Mouse (Mus musculus) limb, embryonic 12.5 days (tissue): Measurements from ENCODE around the gene Ero1lb. TPM values are rescaled to one million over a fixed set of nuclear protein-coding genes. Genes with fewer than 3 reads are reported as not detected.

Experiments
- ATAC-seq: fragments of 200-750 bp; cut with Nextera tagmentation; 2 replicates; pipeline ENCODE4 v1.8.0; 2017; ENCODE audit warnings: low read depth, moderate TSS enrichment; ENCODE audit not compliant: insufficient number of reproducible peaks, insufficient read depth, low FRiP score, low TSS enrichment
- H3K27ac ChIP-seq: fragments of 300-500 bp; sonication (generic); 2 replicates; pipeline ENCODE4 v1.5.1; 2016; ENCODE audit warnings: mild to moderate bottlenecking, moderate library complexity
- H3K27me3 ChIP-seq: fragments of 300-500 bp; sonication (generic); 2 replicates; pipeline ENCODE4 v1.6.1; 2016; ENCODE audit warnings: mild to moderate bottlenecking, moderate library complexity
- H3K36me3 ChIP-seq: fragments of 300-500 bp; sonication (generic); 2 replicates; pipeline ENCODE4 v1.6.1; 2016; ENCODE audit warnings: mild to moderate bottlenecking, moderate library complexity
- H3K4me1 ChIP-seq: fragments of 300-500 bp; sonication (generic); replicated peaks from 2 replicates; pipeline ENCODE4 v1.6.1; 2016
- H3K4me2 ChIP-seq: fragments of 300-500 bp; sonication (generic); 2 replicates; pipeline ENCODE4 v1.6.1; 2016; ENCODE audit warnings: mild to moderate bottlenecking, moderate library complexity
- H3K4me3 ChIP-seq: fragments of 300-500 bp; sonication (generic); replicated peaks from 2 replicates; pipeline ENCODE4 v1.5.1; 2016; ENCODE audit warnings: mild to moderate bottlenecking
- H3K9ac ChIP-seq: fragments of 300-500 bp; sonication (generic); replicated peaks from 2 replicates; pipeline ENCODE4 v1.6.1; 2016; ENCODE audit warnings: mild to moderate bottlenecking, moderate library complexity
- H3K9me3 ChIP-seq: fragments of 300-500 bp; sonication (generic); 2 replicates; pipeline ENCODE4 v1.6.1; 2016; ENCODE audit warnings: mild to moderate bottlenecking, moderate library complexity
- WGBS: fragments of 180-500 bp; shearing (Covaris S2); methylation state at CpG from one replicate; pipeline ENCODE4 v1.1.7; 2016; 5-methylcytosine and 5-hydroxymethylcytosine counted together
- polyA plus RNA-seq: library from polyadenylated mRNA; unstranded; fragments of >200 nt; fragmentation: Nextera tagmentation; extraction: Ambion mirVana; gene quantifications from 2 replicates; pipeline ENCODE4 v1.2.1, GENCODE M21; 2016

Ero1lb gene
- polyA plus RNA-seq, 1 experiment from 2014 or later: 6.4 TPM

DNA sequence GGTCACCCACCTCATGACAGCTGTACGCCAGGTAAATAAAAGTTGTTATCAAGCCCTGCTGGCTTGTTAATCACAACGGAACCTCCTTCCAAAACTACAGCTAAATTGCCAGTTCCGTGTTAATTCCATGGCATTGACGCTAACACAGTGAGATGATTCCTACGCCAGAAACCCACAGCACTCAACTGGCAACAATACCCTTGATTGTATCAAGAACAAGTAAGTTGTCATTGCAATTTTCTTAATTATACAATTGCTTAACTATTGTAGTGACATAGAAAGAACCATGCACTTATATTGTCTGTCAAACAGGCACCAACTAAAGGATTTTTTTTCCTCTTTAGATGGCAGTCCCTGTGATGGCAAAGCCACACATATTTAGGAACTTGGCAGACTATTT, 22.4 kb upstream of the Ero1lb start:
- Histone ChIP-seq H3K9ac (no peak overlapping the region), H3K27ac (no peak overlapping the region), H3K4me3 (no peak overlapping the region), H3K4me2 (no peak overlapping the region), H3K9me3 (no peaks in the 10 kb centered on the region), H3K36me3 (no peaks in the 10 kb centered on the region), H3K27me3 (no peaks in the 10 kb centered on the region), H3K4me1 (peaks cover 6% of the 10 kb centered on the region)
- 69% methylated on average over 5 of the region's 5 CpGs for WGBS
- ATAC-seq: no peak

DNA sequence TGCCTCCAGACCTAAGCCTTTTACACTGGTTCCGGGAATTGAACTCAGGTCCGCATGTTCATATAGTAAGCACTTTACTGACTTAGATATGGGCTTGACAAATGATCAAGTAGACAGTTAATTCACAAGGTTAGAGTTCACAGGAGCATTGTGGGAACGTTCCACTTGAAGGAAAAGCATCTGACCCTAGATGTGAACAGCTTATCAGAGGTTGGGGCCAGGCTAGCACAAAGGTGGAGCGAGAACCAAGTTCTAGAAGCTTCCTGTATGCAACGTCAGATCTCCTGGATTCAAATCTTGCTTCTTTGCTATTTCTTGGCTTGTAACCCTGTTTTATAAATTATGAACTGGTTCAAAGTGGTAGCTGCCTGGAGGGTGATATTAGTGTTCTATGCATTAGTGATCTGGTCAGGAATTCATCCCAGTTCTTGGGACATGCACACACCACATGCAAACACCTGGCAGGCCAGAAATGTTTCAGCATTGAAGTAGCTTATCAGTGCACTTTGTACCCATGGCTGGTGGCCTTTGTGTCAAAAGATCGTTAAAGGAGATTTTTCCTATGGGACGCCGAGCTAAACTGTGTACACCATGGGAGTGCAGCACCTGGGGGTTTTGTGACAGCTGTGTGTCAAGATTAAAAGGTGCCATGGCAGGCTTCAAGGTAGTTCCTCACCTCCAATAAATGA, 21.6 kb upstream of the Ero1lb start:
- Histone ChIP-seq H3K4me1 (peaks cover 6% of the 10 kb centered on the region), H3K36me3 (no peaks in the 10 kb centered on the region), H3K4me2 (no peak overlapping the region), H3K27ac (no peak overlapping the region), H3K9ac (no peak overlapping the region), H3K27me3 (no peaks in the 10 kb centered on the region), H3K9me3 (no peaks in the 10 kb centered on the region), H3K4me3 (no peak overlapping the region)
- no peak for ATAC-seq
- WGBS: 83% methylated on average over 8 of the region's 8 CpGs

DNA sequence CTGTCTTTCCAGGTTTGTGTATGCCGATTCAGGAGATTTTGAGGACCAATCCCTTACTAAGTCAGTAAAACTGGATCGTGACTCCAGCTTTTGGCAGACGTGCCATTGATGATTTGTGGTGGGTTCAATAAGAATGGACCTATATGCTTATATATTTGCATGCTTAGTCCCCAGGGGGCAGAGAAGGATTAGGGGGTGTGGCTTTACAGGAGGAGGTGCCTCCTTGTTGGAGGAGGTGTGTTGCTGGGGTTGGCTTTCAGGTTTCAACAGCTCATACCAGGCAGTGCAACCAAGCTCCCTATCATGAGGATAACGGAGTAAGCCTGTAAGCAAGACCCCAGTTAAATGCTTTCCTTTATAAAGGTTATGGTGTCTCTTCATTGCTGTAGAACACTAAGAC, 11.5 kb upstream of the Ero1lb start:
- no peak overlapping the region for H3K27ac ChIP-seq
- no peak overlapping the region for H3K4me3 ChIP-seq
- 64% methylated on average over 4 of the region's 4 CpGs for WGBS
- H3K4me1 ChIP-seq: no peaks in the 10 kb centered on the region
- no peak overlapping the region for H3K4me2 ChIP-seq
- ATAC-seq: no peak
- H3K27me3 ChIP-seq: no peaks in the 10 kb centered on the region
- H3K36me3 ChIP-seq: no peaks in the 10 kb centered on the region
- H3K9me3 ChIP-seq: no peaks in the 10 kb centered on the region
- no peak overlapping the region for H3K9ac ChIP-seq

DNA sequence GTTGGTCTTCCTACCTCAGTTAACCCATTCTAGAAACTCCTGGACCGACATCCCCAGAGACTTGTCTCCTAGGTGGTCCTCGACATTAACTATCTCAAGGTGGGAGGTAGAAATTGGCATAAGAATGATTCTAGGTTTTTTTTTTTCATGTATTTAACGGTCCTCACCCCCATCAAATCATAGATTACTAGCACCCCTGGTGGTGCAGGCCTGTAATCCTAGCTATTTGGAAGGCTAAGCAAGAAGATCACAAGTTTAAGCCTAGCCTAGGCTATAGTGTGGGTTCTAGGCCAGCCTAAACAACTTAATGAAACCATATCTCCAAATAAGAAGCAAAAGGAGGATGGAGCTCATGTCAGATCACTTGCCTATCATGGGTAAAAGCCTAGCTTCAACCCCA, 6.6 kb upstream of the Ero1lb start:
- Histone ChIP-seq H3K36me3 (no peaks in the 10 kb centered on the region), H3K27ac (no peak overlapping the region), H3K27me3 (no peaks in the 10 kb centered on the region), H3K9me3 (no peaks in the 10 kb centered on the region), H3K4me2 (no peak overlapping the region), H3K4me1 (no peaks in the 10 kb centered on the region), H3K9ac (no peak overlapping the region), H3K4me3 (no peak overlapping the region)
- ATAC-seq: no peak
- 60% methylated on average over 3 of the region's 3 CpGs for WGBS

DNA sequence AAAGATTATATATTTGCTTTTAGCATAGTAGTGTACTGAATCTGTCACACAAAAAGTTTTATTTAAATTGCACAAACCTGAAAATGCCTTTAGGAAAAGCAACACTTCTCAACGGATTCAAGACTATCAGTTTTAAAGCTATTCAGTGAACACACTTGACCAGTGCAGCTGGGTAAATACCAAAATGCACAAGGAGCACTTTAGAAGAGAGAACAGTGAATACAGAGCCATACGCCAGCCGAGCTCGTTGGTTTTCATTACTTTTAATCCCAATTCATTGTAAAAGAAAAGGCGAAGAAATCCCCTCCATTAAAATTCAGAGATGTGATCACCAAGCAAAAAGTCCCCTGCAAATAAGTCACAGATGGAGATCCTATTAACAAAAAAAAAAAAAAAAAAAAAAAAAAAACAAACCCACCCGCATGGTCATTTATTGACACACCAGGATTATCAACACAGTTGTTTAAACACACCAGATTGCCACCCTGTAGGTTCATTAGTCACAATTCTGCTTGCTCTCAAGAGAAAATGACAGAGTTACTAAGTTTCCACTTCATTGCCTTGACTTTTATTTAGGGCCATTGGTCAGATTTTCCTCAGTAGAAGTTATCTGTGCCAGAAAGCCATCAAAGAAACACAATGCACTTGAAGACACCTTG, 6.1 kb upstream of the Ero1lb start:
- Histone ChIP-seq H3K9ac (no peak overlapping the region), H3K27ac (no peak overlapping the region), H3K4me1 (no peaks in the 10 kb centered on the region), H3K27me3 (no peaks in the 10 kb centered on the region), H3K4me3 (no peak overlapping the region), H3K36me3 (no peaks in the 10 kb centered on the region), H3K9me3 (no peaks in the 10 kb centered on the region), H3K4me2 (no peak overlapping the region)
- WGBS: 48% methylated on average over 6 of the region's 6 CpGs
- ATAC-seq: no peak

DNA sequence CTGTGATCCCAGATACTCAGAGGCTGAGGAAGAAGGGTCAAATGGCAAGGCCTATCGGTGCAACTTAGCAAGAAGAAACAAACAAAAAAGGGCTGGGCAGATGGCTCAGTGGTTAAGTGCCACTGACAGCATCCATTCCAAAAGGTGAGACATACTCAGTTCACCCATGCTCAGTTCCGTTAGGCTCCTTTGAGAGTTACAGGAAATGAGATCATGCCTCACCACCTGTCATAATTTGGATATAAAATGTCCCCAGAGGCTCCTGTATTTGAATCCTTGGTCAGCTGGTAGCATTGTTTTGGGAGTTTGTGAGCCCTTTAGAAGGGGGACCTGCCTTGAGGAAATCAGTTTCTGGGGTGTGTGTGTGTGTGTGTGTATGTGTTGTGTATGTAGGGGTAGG, 3.9 kb upstream of the Ero1lb start:
- H3K4me3 ChIP-seq: no peak overlapping the region
- no peak overlapping the region for H3K4me2 ChIP-seq
- H3K36me3 ChIP-seq: no peaks in the 10 kb centered on the region
- ATAC-seq: no peak
- WGBS: 73% methylated on average over 2 of the region's 2 CpGs
- peaks cover 5% of the 10 kb centered on the region; the same call in 1 of the 2 replicates for H3K27me3 ChIP-seq
- no peak overlapping the region for H3K9ac ChIP-seq
- H3K27ac ChIP-seq: no peak overlapping the region
- peaks cover 6% of the 10 kb centered on the region for H3K4me1 ChIP-seq
- no peaks in the 10 kb centered on the region for H3K9me3 ChIP-seq

DNA sequence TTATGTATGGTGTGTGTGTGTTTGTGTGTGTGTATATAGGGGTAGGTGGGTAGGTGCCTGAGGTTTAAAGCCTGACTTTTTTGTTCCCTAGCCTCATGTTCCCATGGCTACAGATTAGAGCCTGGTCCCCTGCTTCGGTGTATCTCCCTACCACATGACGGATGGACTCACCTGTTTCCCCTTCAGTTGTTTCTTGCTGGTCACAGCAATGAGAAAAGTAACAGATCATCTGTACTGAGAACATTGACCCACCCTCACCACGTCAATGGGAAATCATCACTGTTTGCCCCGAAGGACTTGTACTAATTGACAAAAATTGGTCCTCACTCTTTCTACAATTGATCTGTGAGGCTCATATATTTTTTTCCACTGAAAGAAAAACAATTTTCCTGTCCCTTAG, 3.4 kb upstream of the Ero1lb start:
- no peaks in the 10 kb centered on the region for H3K36me3 ChIP-seq
- no peaks in the 10 kb centered on the region for H3K9me3 ChIP-seq
- WGBS: 81% methylated on average over 4 of the region's 4 CpGs
- ATAC-seq: no peak
- H3K9ac ChIP-seq: no peak overlapping the region
- no peak overlapping the region for H3K27ac ChIP-seq
- peaks cover 9% of the 10 kb centered on the region; the same call in 1 of the 2 replicates for H3K27me3 ChIP-seq
- H3K4me1 ChIP-seq: peaks cover 6% of the 10 kb centered on the region
- no peak overlapping the region for H3K4me2 ChIP-seq
- H3K4me3 ChIP-seq: no peak overlapping the region

DNA sequence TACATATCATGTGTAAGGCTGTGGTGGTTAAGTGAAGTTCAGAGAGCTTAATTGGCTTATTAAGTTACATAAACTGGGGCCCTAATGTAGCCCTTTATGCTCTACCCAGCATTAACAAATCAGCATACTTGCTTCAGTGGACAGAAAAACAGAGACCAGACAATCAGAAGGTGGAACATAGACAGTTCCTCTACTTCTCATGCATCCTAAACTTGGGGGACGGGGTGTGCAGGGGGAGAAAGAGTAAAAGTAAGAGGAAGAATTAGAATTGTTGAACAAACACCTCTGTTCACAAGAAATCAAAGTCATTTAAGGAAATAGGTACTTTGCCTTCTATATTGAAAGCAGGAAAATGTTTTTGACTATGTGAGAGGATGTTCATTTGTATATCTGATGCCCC, 2.3 kb downstream of the Ero1lb start:
- no peak overlapping the region for H3K4me2 ChIP-seq
- ATAC-seq: no peak
- no peaks in the 10 kb centered on the region for H3K9me3 ChIP-seq
- no peaks in the 10 kb centered on the region for H3K36me3 ChIP-seq
- peaks cover 9% of the 10 kb centered on the region; the same call in 1 of the 2 replicates for H3K27me3 ChIP-seq
- H3K4me1 ChIP-seq: peaks cover 6% of the 10 kb centered on the region
- no peak overlapping the region for H3K27ac ChIP-seq
- WGBS: 83% methylated on average over 1 of the region's 1 CpGs
- no peak overlapping the region for H3K4me3 ChIP-seq
- no peak overlapping the region for H3K9ac ChIP-seq

DNA sequence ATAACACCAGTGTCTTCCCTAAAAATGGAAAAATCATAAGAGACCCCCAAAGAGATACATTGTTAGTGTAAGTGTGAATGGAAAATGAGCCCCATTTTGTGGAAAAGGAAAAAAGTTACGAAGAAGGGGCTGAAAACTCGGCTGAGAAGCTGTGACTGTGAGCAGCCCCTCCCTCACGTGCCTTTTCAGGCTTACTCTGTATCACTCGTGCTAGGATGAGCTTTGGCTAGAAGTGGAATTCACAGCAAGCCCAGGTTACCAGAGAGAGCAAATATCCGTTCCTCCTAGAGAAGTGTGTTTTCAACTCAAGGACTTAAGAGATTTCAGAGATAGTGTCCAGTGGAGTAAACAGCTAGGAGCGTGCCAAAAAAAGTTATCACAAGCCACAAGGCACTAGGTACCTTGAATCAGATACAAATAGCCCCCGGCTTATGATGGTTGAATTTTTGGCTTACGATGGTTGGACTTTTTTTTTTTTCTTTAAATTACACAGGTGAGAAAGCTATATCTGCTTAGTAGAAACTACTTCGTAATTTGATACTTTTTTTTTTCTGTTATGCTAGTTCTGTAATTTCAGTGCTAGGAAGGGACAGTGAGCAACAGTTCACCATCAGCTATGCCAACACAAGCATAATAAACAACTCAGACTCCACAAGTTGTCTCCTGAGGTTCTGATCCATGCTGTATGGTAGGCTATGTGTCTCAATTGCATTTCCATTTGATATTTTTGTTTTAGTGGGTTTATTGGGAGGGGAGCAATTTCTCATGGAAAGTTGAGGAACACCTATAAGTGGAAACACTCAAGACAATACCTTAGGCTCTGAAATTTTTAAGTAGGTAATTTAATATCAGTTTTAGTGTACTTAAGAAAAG, 3.2 kb downstream of the Ero1lb start:
- Histone ChIP-seq H3K9ac (no peak overlapping the region), H3K27me3 (peaks cover 9% of the 10 kb centered on the region; the same call in 1 of the 2 replicates), H3K9me3 (no peaks in the 10 kb centered on the region), H3K4me2 (no peak overlapping the region), H3K36me3 (no peaks in the 10 kb centered on the region), H3K4me1 (peaks cover 6% of the 10 kb centered on the region), H3K27ac (no peak overlapping the region), H3K4me3 (no peak overlapping the region)
- 65% methylated on average over 9 of the region's 9 CpGs for WGBS
- no peak for ATAC-seq

DNA sequence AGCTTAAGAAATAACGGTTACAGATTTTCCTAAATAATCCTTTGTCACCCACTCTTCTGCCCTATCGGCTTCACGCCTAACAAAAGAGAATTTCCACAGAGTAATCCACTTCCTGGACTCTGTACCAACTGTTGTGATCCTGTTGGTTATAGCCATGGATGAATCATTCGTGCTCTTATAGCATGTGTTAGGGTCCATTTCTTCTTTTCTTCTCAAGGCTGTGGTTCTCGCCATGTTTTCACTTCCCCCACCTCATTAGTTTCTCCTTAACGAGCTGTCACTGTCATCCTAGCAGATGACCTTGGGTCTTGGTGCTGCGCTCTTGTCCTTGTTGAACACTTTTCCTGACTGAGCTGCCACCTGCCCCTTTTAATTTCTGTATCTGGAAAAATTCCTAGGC, 4.1 kb downstream of the Ero1lb start:
- H3K4me1 ChIP-seq: peaks cover 6% of the 10 kb centered on the region
- no peak overlapping the region for H3K27ac ChIP-seq
- 79% methylated on average over 7 of the region's 7 CpGs for WGBS
- no peaks in the 10 kb centered on the region for H3K36me3 ChIP-seq
- no peaks in the 10 kb centered on the region for H3K9me3 ChIP-seq
- no peak overlapping the region for H3K4me2 ChIP-seq
- no peak overlapping the region for H3K4me3 ChIP-seq
- no peak for ATAC-seq
- peaks cover 9% of the 10 kb centered on the region; the same call in 1 of the 2 replicates for H3K27me3 ChIP-seq
- H3K9ac ChIP-seq: no peak overlapping the region

DNA sequence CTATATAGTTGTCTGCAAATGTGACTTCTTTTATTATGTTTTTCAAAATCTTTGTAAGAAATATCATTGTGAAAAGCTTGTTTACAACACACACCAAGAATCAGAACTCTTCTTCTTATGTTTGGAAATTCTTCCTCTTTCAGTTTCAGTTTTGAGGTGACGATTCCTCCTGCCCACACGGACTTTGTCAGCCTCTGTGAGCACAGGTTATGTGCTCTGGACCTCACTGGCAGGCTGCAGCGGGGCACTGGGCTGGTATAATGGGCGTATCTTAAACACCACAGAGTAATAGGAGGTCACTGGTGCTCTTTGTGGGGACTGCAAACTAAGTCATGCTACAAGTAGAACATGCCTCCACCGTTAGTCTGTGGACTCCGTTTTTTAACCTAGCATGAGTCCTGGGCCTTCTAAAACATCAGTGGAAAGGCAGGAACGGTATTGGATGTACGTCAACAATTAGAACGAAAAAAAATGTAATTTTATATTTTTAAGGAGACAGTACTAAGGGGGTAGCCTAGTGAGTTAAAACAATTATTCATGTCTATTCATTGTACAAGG, 9.4 kb downstream of the Ero1lb start:
- H3K4me2 ChIP-seq: no peak overlapping the region
- no peak overlapping the region for H3K9ac ChIP-seq
- 86% methylated on average over 9 of the region's 9 CpGs for WGBS
- H3K9me3 ChIP-seq: no peaks in the 10 kb centered on the region
- H3K4me3 ChIP-seq: no peak overlapping the region
- no peaks in the 10 kb centered on the region for H3K27me3 ChIP-seq
- H3K36me3 ChIP-seq: no peaks in the 10 kb centered on the region
- H3K4me1 ChIP-seq: no peaks in the 10 kb centered on the region
- H3K27ac ChIP-seq: no peak overlapping the region
- ATAC-seq: no peak
